Mouse (Mus musculus): ENCODE measurements around the gene C1s1. TPM values are rescaled to one million over a fixed set of nuclear protein-coding genes. Genes with fewer than 3 reads are reported as not detected.
"Not testable (repeated sequence)": the region's sequence is repeated elsewhere in the genome, so short reads cannot be mapped to it uniquely, and the experiment has no call there.

Gene C1s1
- polyA plus RNA-seq, 2 experiments from 2014 or later = not detected

GRCm38 (mm10) chr6:124511936-124512335, 30.2 kb downstream of the C1s1 start:
- ATAC-seq = no peak

GRCm38 (mm10) chr6:124509192-124509591, 33.0 kb downstream of the C1s1 start:
- not testable (repeated sequence) for ATAC-seq

GRCm38 (mm10) chr6:124508292-124508691, 33.9 kb downstream of the C1s1 start:
- no peak for ATAC-seq

GRCm38 (mm10) chr6:124506991-124507390, 35.2 kb downstream of the C1s1 start:
- no peak for ATAC-seq

- ATAC-seq = no peak
Measured at GRCm38 (mm10) chr6:124505028-124505427, 37.1 kb downstream of the C1s1 start.

GRCm38 (mm10) chr6:124502021-124502420, 40.1 kb downstream of the C1s1 start:
- ATAC-seq = no peak

- ATAC-seq = no peak
Measured at GRCm38 (mm10) chr6:124501473-124501872, 40.7 kb downstream of the C1s1 start.

- ATAC-seq = no peak
Measured at GRCm38 (mm10) chr6:124499914-124500566, 42.1 kb downstream of the C1s1 start.

GRCm38 (mm10) chr6:124496054-124496453, 46.1 kb downstream of the C1s1 start:
- ATAC-seq = no peak

- ATAC-seq = no peak
Measured at GRCm38 (mm10) chr6:124493886-124494285, 48.3 kb downstream of the C1s1 start.

GRCm38 (mm10) chr6:124492842-124493561, 49.2 kb downstream of the C1s1 start, which contains the start of gene C1rl:
Gene C1rl (plus strand): TSS chr6:124493113.
- peak; percentile 39 for ATAC-seq

- no peak for ATAC-seq
Measured at GRCm38 (mm10) chr6:124491427-124491826, 50.7 kb downstream of the C1s1 start.

GRCm38 (mm10) chr6:124488952-124489351, 53.2 kb downstream of the C1s1 start:
- no peak for ATAC-seq

- ATAC-seq = no peak
Measured at GRCm38 (mm10) chr6:124487509-124487908, 54.6 kb downstream of the C1s1 start.

- ATAC-seq = no peak
Measured at GRCm38 (mm10) chr6:124485414-124486144, 56.6 kb downstream of the C1s1 start.

- ATAC-seq = no peak
Measured at GRCm38 (mm10) chr6:124484851-124485250, 57.3 kb downstream of the C1s1 start.

GRCm38 (mm10) chr6:124483831-124484230, 58.3 kb downstream of the C1s1 start:
- ATAC-seq = not testable (repeated sequence)

- ATAC-seq = peak; percentile 51
Measured at GRCm38 (mm10) chr6:124481571-124481970, 60.6 kb downstream of the C1s1 start.

Other genes starting within 250 kb of the C1s1 start
- under 1 TPM in 1 of 2 experiments, not detected in 1; 0.16 TPM for gene Cd163, start 237.7 kb downstream of the C1s1 start, polyA plus RNA-seq (2017; shearing (Covaris generic))
- 10 to 100 TPM in 1 of 2 experiments, 1 to 10 TPM in 1; 8.4 to 15.3 TPM for gene Pex5, start 127.3 kb downstream of the C1s1 start, polyA plus RNA-seq (2017; shearing (Covaris generic))
- under 1 TPM in 1 of 2 experiments, not detected in 1; 0.13 TPM for gene Clstn3, start 77.6 kb downstream of the C1s1 start, polyA plus RNA-seq (2017; shearing (Covaris generic))
- not detected for gene C1rl, start 49.2 kb downstream of the C1s1 start, polyA plus RNA-seq (2017; shearing (Covaris generic))
- under 1 TPM; 0.19 to 0.39 TPM for gene C1ra, start 30.0 kb downstream of the C1s1 start, polyA plus RNA-seq (2017; shearing (Covaris generic))
- gene C1rb, start 27.9 kb upstream of the C1s1 start, polyA plus RNA-seq (2017; shearing (Covaris generic)) = not detected
- gene C1s2, start 93.7 kb upstream of the C1s1 start, polyA plus RNA-seq (2017; shearing (Covaris generic)) = not detected
- gene Lpcat3, start 120.7 kb upstream of the C1s1 start, polyA plus RNA-seq (2017; shearing (Covaris generic)) = 10 to 100 TPM; 33.5 to 35.0 TPM
- 100 to 1,000 TPM; 465 to 483 TPM for gene Emg1, start 169.8 kb upstream of the C1s1 start, polyA plus RNA-seq (2017; shearing (Covaris generic))
- 10 to 100 TPM; 56.1 to 59.9 TPM for gene Phb2, start 170.0 kb upstream of the C1s1 start, polyA plus RNA-seq (2017; shearing (Covaris generic))
- 100 to 1,000 TPM; 187 to 310 TPM for gene Ptpn6, start 196.4 kb upstream of the C1s1 start, polyA plus RNA-seq (2017; shearing (Covaris generic))
- gene Grcc10, start 199.0 kb upstream of the C1s1 start, polyA plus RNA-seq (2017; shearing (Covaris generic)) = 100 to 1,000 TPM; 509 to 554 TPM
- under 1 TPM in 1 of 2 experiments, not detected in 1; 0.36 TPM for gene Gm45234, start 213.7 kb upstream of the C1s1 start, polyA plus RNA-seq (2017; shearing (Covaris generic))
- 1 to 10 TPM; 4.4 to 4.8 TPM for gene Atn1, start 214.2 kb upstream of the C1s1 start, polyA plus RNA-seq (2017; shearing (Covaris generic))
- gene Eno2, start 227.3 kb upstream of the C1s1 start, polyA plus RNA-seq (2017; shearing (Covaris generic)) = 1 to 10 TPM; 3.0 to 9.9 TPM
- 1 to 10 TPM; 1.1 to 2.7 TPM for gene Lrrc23, start 237.4 kb upstream of the C1s1 start, polyA plus RNA-seq (2017; shearing (Covaris generic))